Mouse (Mus musculus): ENCODE data around the gene Rasef.
A peak's percentile ranks its signal among the peaks of the same experiment; 100 is the strongest.

DNA sequence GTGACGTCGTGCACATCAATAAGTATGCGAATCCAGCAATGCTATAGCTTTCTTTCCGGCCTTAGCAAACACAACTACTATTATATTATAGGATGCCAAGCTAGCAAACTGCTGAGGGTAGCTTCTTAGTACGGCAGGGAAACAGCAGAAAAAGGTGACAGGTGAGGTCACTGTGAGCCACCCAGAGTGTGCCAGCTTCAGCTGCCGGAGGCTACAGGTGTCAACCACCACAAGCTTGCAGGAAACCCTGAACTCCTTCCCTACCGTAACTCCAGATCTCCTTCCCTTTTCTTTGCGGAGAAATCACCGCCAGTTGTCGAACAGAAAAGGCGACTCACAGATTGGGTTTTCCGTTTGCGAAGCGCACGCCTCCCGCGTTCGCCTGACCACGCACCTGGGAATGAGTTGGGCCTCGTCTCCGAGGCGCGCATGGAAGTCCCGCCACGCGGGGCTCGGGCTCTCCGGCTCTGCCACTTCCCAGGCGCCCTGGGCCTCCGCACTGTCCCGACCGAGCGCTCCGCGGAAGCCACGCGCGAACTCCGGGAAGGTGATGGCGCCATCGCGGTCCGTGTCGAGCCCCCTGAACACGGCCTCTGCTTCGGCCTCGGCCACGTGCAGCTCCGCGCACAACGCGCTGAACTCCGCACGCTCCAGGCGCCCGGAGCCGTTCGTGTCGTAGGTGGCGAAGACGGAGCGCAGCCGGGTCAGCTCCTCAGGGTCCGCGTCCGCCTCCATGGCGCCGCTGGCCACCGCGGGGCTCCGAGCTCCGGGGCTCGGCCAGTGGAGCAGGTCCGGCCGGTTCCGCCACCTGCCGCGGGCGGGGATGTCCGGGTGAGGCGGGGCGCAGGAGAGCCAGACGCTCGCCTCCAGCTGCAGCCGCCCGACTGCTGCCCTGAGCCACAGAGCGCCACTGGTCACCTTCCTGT lies at the start of gene Rasef:
- TF ChIP-seq CTCF (IDR thresholded peaks at IDR 0.05; ENCODE audit: low read depth), result peak; percentile 17; the same call in 1 of the 2 replicates
- no peak for TF ChIP-seq EP300 (optimal IDR thresholded peaks at IDR 0.05)

Measured in stomach, postnatal 0 days (tissue).